Mouse (Mus musculus) spleen, adult 2 months (tissue): ENCODE measurements at regions not wholly inside any gene's neighbourhood (a gene's known extent, or its start where the extent isn't known, plus 50 kb on each side); places are given as distances from the start of the nearest gene placed in this dataset.

ENCODE experiments used
- DNase-seq, 2 experiments: peaks; one replicate each; pipeline versions ENCODE4 v3.0.0 to v3.0.0-alpha.2; 2012 to 2021; ENCODE audit warnings: low spot score in 2 of 2, low read depth in 1 of 2
- H3K27ac ChIP-seq: fragments of 200-500 bp; 2 replicates; pipeline ENCODE4 v1.5.1; 2012; ENCODE audit warnings: low read length, inconsistent platforms; ENCODE audit not compliant: insufficient read depth
- H3K27me3 ChIP-seq: fragments of 200-500 bp; 2 replicates; pipeline ENCODE4 v1.6.1; 2012; ENCODE audit warnings: mild to moderate bottlenecking, moderate library complexity, low read length, inconsistent platforms; ENCODE audit not compliant: control insufficient read depth, insufficient read depth
- H3K36me3 ChIP-seq: fragments of 200-500 bp; 2 replicates; pipeline ENCODE4 v1.6.1; 2012; ENCODE audit warnings: mild to moderate bottlenecking, low read length, inconsistent platforms; ENCODE audit not compliant: control insufficient read depth, insufficient read depth
- H3K4me1 ChIP-seq: fragments of 200-500 bp; 2 replicates; pipeline ENCODE4 v1.6.1; 2011; ENCODE audit warnings: inconsistent platforms; ENCODE audit not compliant: control insufficient read depth, insufficient read depth, insufficient read length
- H3K4me3 ChIP-seq: fragments of 200-500 bp; 2 replicates; pipeline ENCODE4 v1.5.1; 2011; ENCODE audit warnings: mild to moderate bottlenecking, inconsistent platforms; ENCODE audit not compliant: insufficient read depth, insufficient read length; ENCODE audit errors: extremely low read depth
- CTCF ChIP-seq: fragments of 200-500 bp; IDR thresholded peaks from 2 replicates; pipeline ENCODE4 v1.5.1; 2011; ENCODE audit warnings: mild to moderate bottlenecking, inconsistent platforms; ENCODE audit not compliant: insufficient read depth, insufficient read length, insufficient replicate concordance; ENCODE audit errors: extremely low read depth
- POLR2A ChIP-seq: fragments of 200-500 bp; IDR thresholded peaks from 2 replicates; pipeline ENCODE4 v1.6.1; 2011; ENCODE audit warnings: low read depth, low read length, inconsistent platforms
- WGBS: fragments of 180-500 bp; shearing (Covaris S2); methylation state at CpG from one replicate; pipeline ENCODE4 v1.1.7; 2018; 5-methylcytosine and 5-hydroxymethylcytosine counted together

DNA sequence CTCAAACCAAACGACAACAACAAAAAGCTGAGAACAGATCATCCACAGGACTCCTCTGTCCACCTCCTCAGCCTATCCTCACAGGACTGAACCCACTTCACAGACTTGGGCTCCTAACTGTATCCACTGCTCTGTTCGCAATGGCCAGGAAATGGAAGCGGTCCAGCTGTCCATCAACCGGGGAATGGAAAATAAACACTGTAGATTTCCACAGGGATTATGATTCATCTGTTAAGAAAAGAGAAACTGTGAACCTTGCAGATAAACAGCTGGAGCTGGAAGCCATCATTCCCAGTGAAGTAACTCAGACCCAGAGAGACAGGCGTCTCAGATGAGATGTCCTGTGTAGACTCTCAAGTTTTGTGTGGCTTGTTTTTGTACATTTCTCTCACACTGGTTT lies 340.4 kb upstream of the Trpc7 start:
- H3K4me3 ChIP-seq, result no peak overlapping the region
- no peaks in the 10 kb centered on the region for H3K4me1 ChIP-seq
- TF ChIP-seq POLR2A, result no peak
- no peak overlapping the region for H3K27ac ChIP-seq
- 84% methylated on average over 5 of the region's 5 CpGs for WGBS
- H3K27me3 ChIP-seq, result no peaks in the 10 kb centered on the region
- H3K36me3 ChIP-seq, result no peaks in the 10 kb centered on the region
- no peak for DNase-seq

DNA sequence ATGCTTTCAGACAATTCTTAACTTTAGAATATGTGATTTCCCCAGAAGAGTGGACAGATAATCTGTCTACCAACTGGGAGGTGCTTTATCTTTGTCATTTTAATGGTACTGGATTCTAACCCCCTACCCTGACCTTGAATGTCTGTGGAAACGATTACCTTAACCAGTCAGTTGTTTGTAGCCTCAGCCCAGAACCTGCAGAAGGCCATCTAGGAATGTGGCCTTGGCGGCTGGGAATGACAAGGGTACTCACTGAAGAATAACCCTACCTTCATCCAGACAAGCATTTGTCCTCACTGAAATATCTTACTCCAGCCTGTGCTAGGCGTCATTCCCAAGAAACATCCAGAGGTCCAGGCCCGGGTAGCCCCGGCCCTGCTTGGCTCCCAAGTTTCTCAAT lies 337.1 kb upstream of the Trpc7 start:
- H3K36me3 ChIP-seq, result no peaks in the 10 kb centered on the region
- DNase-seq, result no peak

DNA sequence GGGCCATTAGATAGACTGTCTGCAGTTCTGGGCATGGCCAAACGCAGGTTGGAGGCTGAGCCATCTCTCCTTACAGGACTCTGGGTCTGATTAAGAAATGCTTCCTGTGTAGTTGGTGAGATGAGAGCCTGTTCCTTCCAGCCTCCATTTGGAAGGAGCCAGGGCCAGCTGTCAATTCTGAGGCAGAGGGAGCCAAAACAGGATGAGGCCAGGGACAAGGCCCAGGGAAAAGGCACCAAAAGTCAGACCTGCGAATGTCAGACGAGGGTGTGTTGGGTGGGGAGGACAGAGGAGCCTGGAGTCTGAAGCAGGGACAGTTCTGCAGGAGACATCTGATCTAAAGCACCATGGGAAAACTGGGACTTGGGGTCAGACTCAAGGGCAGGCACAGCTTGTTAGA lies 335.9 kb upstream of the Trpc7 start:
- Histone ChIP-seq H3K36me3 (no peaks in the 10 kb centered on the region), H3K4me1 (no peaks in the 10 kb centered on the region), H3K4me3 (no peak overlapping the region), H3K27me3 (no peaks in the 10 kb centered on the region), H3K27ac (no peak overlapping the region)
- 65% methylated on average over 3 of the region's 3 CpGs for WGBS
- no peak for DNase-seq
- TF ChIP-seq CTCF (no peak), POLR2A (no peak)

More for the DNA sequence above, 337.1 kb upstream of the Trpc7 start:
- H3K27me3 ChIP-seq, result no peaks in the 10 kb centered on the region
- WGBS, result 90% methylated on average over 5 of the region's 5 CpGs
- H3K4me3 ChIP-seq, result no peak overlapping the region
- H3K4me1 ChIP-seq, result no peaks in the 10 kb centered on the region
- TF ChIP-seq POLR2A, result no peak
- TF ChIP-seq CTCF, result no peak
- no peak overlapping the region for H3K27ac ChIP-seq

DNA sequence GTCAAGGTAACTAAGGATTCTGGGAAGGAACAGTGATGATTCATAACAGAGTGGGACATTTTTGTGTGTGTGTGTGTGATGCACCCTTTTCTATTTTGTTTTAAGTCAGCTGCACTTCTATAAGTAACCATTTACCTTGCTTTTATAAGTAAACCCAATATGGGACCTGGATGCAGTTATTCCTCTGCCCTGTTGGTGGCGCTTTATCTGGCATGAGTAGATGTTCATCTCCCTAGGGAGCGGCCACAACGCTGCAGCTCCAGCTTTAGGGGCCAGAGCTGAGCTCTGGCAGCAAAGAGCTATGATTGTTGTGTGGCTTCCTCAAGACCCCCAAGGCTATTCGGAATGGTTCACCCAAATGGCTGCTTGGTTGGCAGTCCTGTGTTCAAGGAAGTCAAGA lies 334.5 kb upstream of the Trpc7 start:
- DNase-seq, result no peak
- Histone ChIP-seq H3K4me3 (no peak overlapping the region), H3K27ac (no peak overlapping the region), H3K4me1 (no peaks in the 10 kb centered on the region), H3K36me3 (no peaks in the 10 kb centered on the region), H3K27me3 (no peaks in the 10 kb centered on the region)
- 67% methylated on average over 4 of the region's 4 CpGs for WGBS
- no peak for TF ChIP-seq CTCF
- TF ChIP-seq POLR2A, result no peak

DNA sequence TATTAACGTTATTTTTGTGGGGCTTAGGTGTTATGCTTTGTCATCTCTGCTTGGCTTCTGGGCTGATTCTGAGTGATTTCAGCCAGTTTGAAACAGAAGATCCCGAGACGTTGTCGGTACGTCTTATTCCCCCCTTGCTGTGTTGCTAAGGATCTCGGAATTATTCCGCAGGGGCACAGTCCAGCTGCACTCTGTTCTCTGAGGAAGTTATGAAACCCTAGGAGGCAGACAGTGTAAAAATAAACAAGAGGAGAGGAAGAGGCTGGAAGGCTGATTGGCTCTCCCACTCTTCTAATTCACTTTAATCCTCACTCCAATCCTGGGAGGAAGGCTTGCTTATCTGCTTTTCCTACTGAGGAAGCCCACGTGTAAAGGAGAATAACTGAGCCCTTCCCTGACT lies 325.3 kb upstream of the Trpc7 start:
- no peak overlapping the region for H3K27ac ChIP-seq
- TF ChIP-seq CTCF (no peak), POLR2A (no peak)
- WGBS, result 71% methylated on average over 8 of the region's 8 CpGs
- DNase-seq, result no peak
- no peaks in the 10 kb centered on the region for H3K4me1 ChIP-seq
- no peaks in the 10 kb centered on the region for H3K36me3 ChIP-seq
- no peaks in the 10 kb centered on the region for H3K27me3 ChIP-seq
- H3K4me3 ChIP-seq, result no peak overlapping the region

DNA sequence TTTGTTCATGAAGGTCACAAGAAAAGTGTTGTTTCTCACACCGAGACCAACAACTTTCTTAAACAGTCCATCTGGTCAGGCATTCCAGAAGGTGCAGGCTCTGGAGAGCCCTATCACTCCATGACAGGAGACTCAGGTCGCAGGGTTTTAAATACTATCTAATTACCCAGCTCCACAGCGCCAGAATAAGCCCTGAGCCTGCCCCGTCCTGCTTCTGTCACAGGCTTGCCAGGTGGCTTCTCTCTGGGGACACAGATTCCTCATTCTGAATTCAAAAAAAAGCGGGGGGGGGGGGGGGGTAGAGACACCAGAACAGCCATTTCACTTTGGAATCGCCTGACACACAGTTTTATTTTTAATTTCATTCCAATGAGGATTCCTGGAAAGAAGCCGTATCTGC lies 320.4 kb upstream of the Trpc7 start:
- H3K27me3 ChIP-seq, result no peaks in the 10 kb centered on the region
- TF ChIP-seq CTCF (no peak), POLR2A (no peak)
- WGBS, result 52% methylated on average over 7 of the region's 7 CpGs
- H3K27ac ChIP-seq, result no peak overlapping the region
- no peak for DNase-seq
- no peaks in the 10 kb centered on the region for H3K36me3 ChIP-seq
- H3K4me1 ChIP-seq, result no peaks in the 10 kb centered on the region
- no peak overlapping the region for H3K4me3 ChIP-seq

DNA sequence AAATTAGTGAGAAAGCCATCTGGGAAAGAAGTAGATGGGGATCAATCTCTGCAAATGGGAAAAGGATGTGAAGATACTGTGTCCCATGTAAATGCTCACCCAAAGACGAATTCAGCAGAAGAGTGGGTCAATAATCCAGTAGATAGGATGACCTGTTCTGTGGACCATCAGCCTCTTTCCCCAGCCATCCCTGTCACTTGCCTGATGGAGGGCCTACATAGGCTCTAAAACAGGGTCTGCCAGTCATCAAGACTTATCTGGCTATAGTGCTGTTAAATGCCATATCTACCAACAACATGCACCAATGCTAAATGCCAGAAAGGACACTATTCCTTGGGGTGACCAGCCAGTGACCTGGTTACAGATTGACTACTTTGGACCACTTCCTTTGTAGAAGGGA lies 316.5 kb upstream of the Trpc7 start:
- Histone ChIP-seq H3K27ac (no peak overlapping the region), H3K36me3 (no peaks in the 10 kb centered on the region), H3K27me3 (no peaks in the 10 kb centered on the region), H3K4me1 (no peaks in the 10 kb centered on the region), H3K4me3 (no peak overlapping the region)
- no peak for DNase-seq
- no peak for TF ChIP-seq POLR2A
- no peak for TF ChIP-seq CTCF
- WGBS, result 70% methylated on average over 1 of the region's 1 CpGs

DNA sequence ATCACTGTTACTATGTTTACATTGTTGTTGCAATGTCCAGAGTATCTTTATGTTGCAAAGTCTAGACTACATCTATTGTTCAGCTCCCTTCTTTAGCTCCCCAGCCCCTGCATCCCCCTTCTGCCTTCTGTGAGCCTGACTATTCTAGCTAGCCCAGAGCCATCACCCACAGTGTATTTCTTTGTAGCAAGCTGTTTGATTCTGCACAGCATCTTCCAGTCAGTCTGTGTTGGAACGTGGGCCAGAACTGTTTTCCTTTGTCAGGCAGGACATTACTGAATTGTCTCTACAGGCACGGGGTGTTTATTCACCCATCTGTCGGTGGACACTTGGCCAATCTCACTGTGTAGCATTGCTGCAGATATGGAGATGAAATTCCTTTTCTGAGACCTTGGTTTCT lies 295.4 kb upstream of the Trpc7 start:
- Histone ChIP-seq H3K36me3 (no peaks in the 10 kb centered on the region), H3K27ac (no peak overlapping the region), H3K4me1 (no peaks in the 10 kb centered on the region), H3K4me3 (no peak overlapping the region), H3K27me3 (no peaks in the 10 kb centered on the region)
- no peak for TF ChIP-seq CTCF
- TF ChIP-seq POLR2A, result no peak
- WGBS, result 81% methylated on average over 3 of the region's 3 CpGs
- DNase-seq, result no peak
